Mouse (Mus musculus) left cerebral cortex, adult 18-20 months (tissue): ENCODE results near the gene Pla2g6. TPM values are rescaled to one million over a fixed set of nuclear protein-coding genes. Genes with fewer than 3 reads are reported as not detected.

Experiments used
- DNase-seq, 2 experiments: peaks; one replicate each; pipeline ENCODE4 v3.0.0; 2021 to 2022; ENCODE audit warnings: low spot score in 2 of 2, mixed read lengths in 1 of 2
- total RNA-seq, 2 experiments: library from RNA; stranded (reverse); gene quantifications; 2 replicates each; pipeline ENCODE4 v1.2.3; 2021

Pla2g6 gene
- total RNA-seq, 2 experiments from 2014 or later: 18.4 to 21.2 TPM

GRCm38 (mm10) chr15:79323791-79324155 lies 4.4 kb downstream of the Pla2g6 start:
- no peak for DNase-seq

DNA sequence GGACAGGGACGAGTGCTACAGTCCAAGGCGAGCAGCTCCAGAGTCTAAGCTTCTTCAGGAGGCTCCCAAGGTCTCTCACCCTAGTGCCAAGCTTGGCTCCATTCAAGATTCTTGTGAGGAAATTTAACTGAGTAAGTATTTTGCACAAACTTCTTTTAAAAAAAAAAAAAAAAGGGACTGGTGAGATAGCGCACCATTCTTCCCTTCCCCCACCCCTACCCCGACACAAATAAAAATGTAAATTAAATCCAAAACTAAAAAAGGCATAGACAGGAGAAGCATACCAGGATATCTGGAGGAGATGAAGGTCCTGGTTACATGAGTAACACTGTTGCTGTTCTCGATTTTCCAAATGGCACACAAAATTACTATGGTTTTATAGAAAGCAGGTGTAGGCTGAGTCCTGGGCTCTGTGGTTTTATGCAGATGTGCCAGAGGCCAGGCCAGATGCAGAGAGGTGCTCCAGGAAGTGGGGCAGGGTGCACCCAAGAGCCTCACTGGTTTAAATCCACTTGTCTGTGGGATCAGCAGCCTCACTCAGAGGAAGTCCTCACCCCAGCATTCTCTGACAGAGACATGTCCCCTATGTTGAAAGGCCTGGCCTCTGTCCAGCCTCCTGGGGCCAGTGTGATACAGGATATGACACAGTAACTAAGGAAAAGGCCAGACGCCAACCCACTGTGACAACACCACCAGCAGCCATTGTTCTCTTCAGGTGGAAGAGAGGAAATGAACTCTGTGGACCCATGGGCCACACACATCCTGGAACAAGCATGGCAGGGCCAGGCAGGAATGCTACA lies 5.0 kb downstream of the Pla2g6 start:
- DNase-seq: no peak

GRCm38 (mm10) chr15:79322281-79322990 lies 5.8 kb downstream of the Pla2g6 start:
- DNase-seq: no peak

GRCm38 (mm10) chr15:79321733-79322190 lies 6.4 kb downstream of the Pla2g6 start:
- DNase-seq: no peak

DNA sequence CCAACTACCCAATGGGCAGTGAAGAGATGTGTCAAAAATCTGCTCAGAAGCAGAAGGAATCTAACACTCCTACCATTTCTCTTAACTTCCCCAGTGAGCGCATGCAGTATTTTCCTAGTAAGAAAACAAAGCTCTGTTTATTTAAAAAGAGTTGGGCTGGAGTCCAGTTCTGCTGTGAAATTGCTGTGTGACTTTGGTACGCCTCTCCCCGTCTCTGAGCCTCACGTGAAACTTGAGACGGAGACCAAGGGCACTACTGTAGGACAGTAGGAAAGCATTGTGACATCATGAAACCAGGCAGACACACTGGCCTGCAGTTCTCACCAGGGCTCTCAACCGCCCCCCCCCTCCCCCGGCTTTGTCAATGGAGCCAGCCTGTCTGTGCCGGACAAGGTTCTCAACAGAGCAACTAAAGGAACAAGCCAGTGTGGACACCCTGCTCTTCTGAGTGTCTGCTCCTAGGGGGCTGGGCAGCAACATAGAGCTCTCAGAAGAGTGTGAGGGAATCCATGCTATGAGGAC lies 14.3 kb downstream of the Pla2g6 start:
- no peak for DNase-seq

GRCm38 (mm10) chr15:79307861-79308260 lies 20.3 kb downstream of the Pla2g6 start:
- DNase-seq: no peak

DNA sequence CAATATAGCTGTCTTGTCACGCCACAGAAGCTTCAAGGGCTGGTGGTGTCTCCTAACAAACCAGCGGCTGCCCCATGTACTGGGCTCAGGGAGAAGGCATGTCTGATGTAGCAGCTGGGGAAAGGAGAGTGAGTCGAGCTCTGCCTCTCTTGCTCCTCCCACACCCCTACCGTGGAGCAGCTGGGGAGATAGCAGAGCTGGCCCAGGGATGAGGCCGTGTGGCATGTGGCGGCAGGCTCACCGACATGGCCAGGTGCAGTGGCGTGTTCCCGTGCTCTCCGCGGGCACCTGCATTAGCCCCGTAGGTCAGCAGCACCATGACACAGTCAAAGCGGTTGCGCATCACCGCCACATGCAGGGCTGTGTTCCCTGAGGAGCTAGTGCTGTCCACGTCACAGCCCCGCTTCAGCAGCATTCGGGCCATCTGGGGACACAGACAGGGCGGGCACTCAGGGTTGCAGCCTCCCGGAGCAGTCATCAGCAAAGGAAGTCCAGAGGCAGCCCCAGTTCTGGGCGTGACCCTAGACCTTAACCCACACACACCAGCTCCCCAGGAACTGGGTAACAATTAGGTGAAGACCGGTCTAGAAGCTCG lies 22.1 kb downstream of the Pla2g6 start:
- DNase-seq: no peak

- DNase-seq: no peak
Measured at GRCm38 (mm10) chr15:79304832-79305231, 23.4 kb downstream of the Pla2g6 start.

DNA sequence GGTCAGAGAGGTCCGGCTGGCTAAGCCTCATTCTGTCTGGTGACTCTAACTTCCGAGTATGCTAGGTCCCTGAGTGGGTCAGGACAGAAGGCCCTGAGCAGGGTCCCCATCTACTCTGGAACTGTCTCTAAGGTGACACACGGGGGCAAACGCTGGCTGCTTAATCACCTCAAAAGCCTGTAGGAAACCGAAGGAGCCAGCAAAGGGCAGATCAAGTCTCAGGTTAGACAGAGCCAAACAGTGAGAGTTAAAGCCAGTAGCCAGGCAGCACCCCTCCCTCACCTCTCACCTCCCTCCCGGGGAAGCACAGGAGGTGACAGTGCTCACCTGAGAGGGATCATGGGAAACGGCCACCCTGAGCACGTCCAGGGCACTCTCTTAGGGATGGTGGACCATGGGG lies 24.5 kb downstream of the Pla2g6 start:
- no peak for DNase-seq

DNA sequence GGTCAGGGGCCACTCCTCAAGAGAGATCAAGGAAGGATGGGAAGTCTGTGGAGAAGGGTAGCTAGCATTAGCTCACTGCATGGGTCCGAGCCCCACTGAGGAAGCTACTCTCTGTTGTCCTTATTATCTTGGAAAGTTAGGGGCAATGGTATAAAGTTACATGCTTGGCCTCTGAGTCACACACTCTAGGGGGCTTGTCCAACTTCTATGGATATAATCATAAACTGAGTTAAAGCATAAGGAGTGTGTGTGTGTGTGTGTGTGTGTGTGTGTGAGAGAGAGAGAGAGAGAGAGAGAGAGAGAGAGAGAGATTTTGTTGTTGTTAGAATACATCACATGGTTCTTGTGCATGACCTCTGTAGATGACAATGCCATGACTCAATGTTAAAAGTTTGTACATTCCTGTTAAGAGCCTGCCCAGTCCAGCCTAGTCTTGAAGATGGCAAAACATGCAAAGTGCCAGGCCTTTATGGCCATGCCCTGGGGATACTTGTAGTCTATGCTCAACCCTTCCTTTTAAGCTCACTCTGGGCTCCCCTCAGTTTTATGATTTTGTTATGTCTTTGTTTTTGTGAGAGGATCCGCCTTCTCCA lies 28.5 kb downstream of the Pla2g6 start:
- no peak for DNase-seq

DNA sequence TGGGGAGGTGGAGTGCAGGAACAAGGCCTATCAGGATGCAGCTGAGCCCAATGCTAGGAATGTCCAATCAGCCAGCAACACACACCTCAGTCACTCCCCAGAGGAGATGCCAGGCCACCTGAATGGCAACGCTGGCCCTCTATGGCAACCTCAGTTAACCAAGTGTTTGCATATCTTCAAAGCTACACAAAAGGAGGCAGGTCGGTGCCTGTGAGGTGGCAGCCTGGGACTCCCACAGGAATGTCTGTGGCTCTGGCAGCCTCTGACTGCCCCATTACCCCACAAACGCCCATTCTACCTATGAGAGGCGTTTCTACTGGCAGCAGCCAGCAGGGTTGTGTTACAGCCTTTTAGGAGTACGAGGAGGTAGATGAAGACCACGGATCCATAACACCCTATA lies 29.6 kb downstream of the Pla2g6 start:
- no peak for DNase-seq

DNA sequence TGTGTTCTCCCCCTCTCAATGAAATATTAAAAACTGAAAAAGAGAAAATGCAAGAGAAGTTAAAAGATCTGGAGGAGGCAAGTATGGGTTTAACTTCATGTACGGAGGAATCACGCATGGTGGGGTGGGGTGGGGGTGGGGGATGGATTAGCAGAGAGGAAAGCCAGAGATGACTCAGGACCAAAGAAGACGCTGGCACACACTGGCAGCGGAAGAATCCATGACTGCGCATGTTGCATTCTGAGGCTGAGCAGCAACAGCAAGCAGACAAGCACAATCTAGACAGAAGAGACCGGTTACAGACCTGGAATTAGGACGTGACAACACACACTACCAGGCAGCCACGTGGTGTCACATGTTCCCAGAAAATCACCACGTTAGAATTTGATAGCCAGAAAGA lies 35.4 kb downstream of the Pla2g6 start:
- DNase-seq: no peak

- no peak for DNase-seq
Measured at GRCm38 (mm10) chr15:79290340-79290739, 37.9 kb downstream of the Pla2g6 start.

DNA sequence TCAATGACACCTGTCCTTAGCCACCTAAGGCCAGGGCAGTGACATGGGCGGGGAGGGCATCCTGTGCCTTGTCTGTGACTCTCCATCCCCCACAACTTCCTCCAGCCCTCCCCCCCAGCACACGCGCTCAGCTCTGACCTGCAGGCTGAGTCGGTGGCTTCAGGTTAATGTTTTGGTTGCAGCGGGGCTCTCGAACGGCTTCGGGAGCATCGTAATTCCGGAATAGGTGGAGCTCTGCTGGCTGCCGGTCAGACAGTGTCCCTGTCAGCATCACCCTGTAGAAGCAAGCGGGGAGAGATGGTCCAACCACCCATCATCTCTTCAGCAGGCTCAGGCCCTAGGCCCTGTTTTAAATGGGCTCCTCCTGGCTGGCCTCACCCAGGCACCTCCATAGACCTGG lies 38.7 kb downstream of the Pla2g6 start:
- DNase-seq: no peak

DNA sequence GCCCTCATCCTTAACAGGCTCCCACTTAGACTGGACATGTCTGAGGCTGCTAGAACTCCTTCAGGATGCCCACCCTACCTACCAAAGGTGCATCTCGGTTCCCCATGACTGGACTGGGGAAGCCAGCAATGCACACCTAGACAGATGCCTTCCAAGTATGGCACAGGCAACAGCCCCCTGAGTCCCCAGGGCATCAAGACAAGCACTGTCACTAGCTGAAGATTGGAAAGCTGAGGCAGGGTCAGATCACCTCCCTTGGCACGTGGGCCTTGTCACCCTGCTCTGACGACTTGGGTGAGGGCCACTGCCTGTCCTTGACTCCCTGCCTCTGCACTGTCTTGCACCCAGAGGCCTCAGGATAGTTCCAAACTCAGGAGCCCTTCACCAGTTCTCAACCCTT lies 39.8 kb downstream of the Pla2g6 start:
- no peak for DNase-seq

- DNase-seq: no peak
Measured at GRCm38 (mm10) chr15:79287091-79287490, 41.1 kb downstream of the Pla2g6 start.

GRCm38 (mm10) chr15:79286141-79286540 lies 42.0 kb downstream of the Pla2g6 start:
- no peak for DNase-seq

GRCm38 (mm10) chr15:79285399-79285798 lies 42.8 kb downstream of the Pla2g6 start, which contains the start of gene Baiap2l2:
Gene Baiap2l2, minus strand, starts transcription at chr15:79285537.
- no peak for DNase-seq

DNA sequence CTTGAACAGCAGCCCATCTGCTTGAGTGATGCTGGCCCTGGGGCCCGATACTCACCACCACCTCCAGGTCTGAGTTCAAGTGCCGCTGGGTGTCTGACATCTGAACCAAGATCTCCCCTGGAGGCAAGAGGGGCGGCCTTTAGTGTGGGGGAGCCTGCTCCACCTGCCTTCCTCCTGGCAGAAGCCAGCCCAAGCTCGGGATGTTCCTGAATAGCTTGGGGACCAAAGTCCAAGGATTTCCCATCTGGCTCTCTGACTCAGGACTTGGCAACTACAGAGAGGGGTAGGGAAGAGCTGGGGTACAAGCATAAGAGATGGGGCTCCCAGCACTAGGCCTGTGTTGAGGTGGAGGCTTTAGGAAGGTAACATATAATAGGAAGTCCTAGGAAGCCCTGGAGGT lies 44.8 kb downstream of the Pla2g6 start:
- no peak for DNase-seq

DNA sequence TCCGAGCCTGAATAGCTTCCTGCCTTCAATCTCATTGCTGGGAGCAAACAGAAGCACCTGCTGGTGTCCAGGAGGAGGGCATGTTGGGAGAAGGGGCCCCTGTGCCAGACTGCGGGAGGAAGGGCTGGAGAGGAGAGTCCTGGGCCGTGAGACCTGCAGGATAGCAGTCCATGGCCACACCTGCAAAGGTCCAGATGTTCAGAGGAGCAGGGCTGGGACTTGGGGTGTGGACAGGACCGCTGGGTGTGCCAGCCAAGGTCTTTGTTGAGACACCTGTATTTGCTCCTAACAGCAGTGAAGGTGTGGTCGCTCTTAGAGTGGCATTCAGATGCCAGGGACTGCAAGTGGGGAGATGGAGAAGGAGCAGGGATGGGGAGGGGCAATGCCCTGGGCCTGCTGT lies 45.8 kb downstream of the Pla2g6 start:
- DNase-seq: no peak

- DNase-seq: no peak
Measured at GRCm38 (mm10) chr15:79281389-79281788, 46.8 kb downstream of the Pla2g6 start.

- no peak for DNase-seq
Measured at GRCm38 (mm10) chr15:79280850-79281249, 47.3 kb downstream of the Pla2g6 start.
